Mouse (Mus musculus) embryonic stem cell, embryonic (primary cell): ENCODE measurements around the gene Cfap97d1.

Source experiments
- CTCF ChIA-PET, 4 experiments: fragments of 300-600 bp in 2 of 4; fragments of 350-600 bp in 2 of 4; sonication (Branson Sonifier 250); formaldehyde crosslinking; loops; one replicate each; lab custom pipeline; 2022; ENCODE audit warnings: inconsistent platforms in 2 of 4; lab: Charles Lee
- POLR2A ChIA-PET, 4 experiments: fragments of 300-600 bp in 2 of 4; fragments of 350-600 bp in 2 of 4; sonication (Branson Sonifier 250); formaldehyde crosslinking; loops; one replicate each; lab custom pipeline; 2022; ENCODE audit warnings: antibody characterized with exemption in 4 of 4, inconsistent platforms in 1 of 4; lab: Charles Lee

Gene Cfap97d1

GRCm38 (mm10) chr11:101984054-101985025, at the start of gene Cfap97d1:
Cfap97d1 (plus strand) TSS chr11:101984279.
- ChIA-PET POLR2A (interaction anchor here (0.5 to 4.0 kb wide), 66 partner anchors 8 to 640 kb away, joined by 3 to 37 read pairs (median 4); partner anchors contain the start of genes BC030867 (in 2 of the 4), Etv4 (in 2 of the 4), Cd300lg (in 1 of the 4) and G6pc3 (in 1 of the 4)), CTCF (interaction anchor here (0.5 to 6.5 kb wide), 40 partner anchors 9 to 682 kb away, joined by 3 to 84 read pairs (median 4); partner anchors contain the start of genes Cd300lg (in 2 of the 4), BC030867 (in 1 of the 4), Becn1 (in 1 of the 4) and Tmub2 (in 1 of the 4))

GRCm38 (mm10) chr11:101935743-101936142, 48.3 kb upstream of the Cfap97d1 start:
- POLR2A ChIA-PET: no interaction called here
- CTCF ChIA-PET: interaction anchor here in 3 of 4 experiments (1.0 to 2.8 kb wide), 4 partner anchors 8 to 152 kb away, joined by 3 to 14 read pairs (median 4); no protein-coding TSS in a partner anchor

DNA sequence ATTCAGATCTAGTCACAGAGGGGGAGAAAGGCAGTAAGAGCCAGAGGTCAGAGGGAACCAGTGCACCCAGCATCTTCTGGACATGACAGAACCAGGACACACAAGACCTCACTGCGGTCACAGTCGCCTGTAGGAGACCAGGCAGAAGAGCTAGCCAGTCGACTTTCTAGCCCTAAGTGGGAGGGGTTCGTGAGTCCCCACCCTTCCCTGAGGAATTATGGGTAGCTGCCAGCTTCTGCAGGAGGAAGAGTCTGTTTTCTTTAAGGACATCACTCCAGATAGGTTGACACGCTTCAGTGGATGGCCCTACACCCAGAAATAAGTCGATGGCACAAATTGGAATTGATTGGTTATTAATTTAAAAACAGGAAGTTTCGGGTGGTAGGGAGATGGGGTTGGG, 47.7 kb upstream of the Cfap97d1 start:
- ChIA-PET POLR2A (interaction anchor here in 3 of 4 experiments (0.6 to 2.3 kb wide), 7 partner anchors 8 to 317 kb away, joined by 3 to 10 read pairs (median 4); no protein-coding TSS in a partner anchor), CTCF (interaction anchor here (0.6 to 2.8 kb wide), 15 partner anchors 8 to 231 kb away, joined by 3 to 21 read pairs (median 6); no protein-coding TSS in a partner anchor)

DNA sequence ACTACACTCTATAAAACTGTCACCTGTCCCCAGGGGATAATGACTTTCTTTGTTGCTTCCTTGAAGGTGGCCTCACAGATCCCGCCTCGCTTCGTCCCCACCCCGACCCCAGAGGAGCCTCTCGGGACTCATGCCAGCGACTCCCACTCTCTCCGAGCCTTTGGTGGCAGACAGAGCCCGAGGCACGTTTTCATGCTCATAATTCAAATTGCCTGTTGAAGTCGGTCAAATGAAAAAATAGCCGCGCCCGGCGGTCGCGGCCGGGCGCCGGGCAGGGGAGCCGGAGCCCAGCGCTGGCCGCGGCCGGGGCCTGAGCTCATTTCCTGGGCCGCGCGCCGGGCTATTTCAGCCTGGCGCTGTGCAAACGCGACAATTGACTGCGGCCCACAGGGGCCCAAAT, 47.0 kb upstream of the Cfap97d1 start:
- ChIA-PET POLR2A (interaction anchor here in 3 of 4 experiments (0.6 to 2.3 kb wide), 10 partner anchors 9 to 330 kb away, joined by 3 to 10 read pairs (median 4); no protein-coding TSS in a partner anchor), CTCF (interaction anchor here (0.6 to 2.8 kb wide), 19 partner anchors 9 to 542 kb away, joined by 3 to 21 read pairs (median 5); no protein-coding TSS in a partner anchor)

GRCm38 (mm10) chr11:101943055-101943454, 41.0 kb upstream of the Cfap97d1 start:
- ChIA-PET POLR2A (interaction anchor here in 2 of 4 experiments (0.6 kb wide), 2 partner anchors 108 to 244 kb away, joined by 3 to 5 read pairs; no protein-coding TSS in a partner anchor), CTCF (interaction anchor here (0.6 to 1.8 kb wide), 12 partner anchors 8 to 296 kb away, joined by 3 to 7 read pairs (median 4); no protein-coding TSS in a partner anchor)

DNA sequence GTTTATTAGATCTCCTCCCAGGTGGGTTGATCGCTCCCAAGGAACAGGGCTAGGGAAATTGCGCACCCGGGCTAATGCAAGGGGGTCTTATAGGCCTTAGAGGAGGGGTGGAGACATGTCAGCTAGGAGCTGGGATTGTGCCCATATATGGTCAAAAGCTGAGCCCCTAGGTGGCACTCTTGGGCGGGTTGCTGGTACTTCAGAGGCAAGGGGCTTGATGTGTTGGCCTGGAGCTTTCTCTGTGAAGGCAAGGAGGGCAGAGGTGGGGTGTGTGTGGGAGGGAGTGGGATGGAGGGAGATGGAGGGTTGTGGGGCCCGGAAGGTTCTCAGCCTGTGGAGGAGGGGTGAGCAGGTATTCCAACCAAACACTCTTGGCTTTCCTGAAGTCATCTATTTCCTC, 37.6 kb upstream of the Cfap97d1 start:
- CTCF ChIA-PET: interaction anchor here (0.6 to 1.7 kb wide), 8 partner anchors 10 to 28 kb away, joined by 3 to 7 read pairs (median 3); no protein-coding TSS in a partner anchor
- POLR2A ChIA-PET: interaction anchor here in 3 of 4 experiments (0.9 to 1.3 kb wide), 3 partner anchors 10 to 288 kb away, joined by 3 read pairs; no protein-coding TSS in a partner anchor

- CTCF ChIA-PET: interaction anchor here in 3 of 4 experiments (0.5 to 1.3 kb wide), 4 partner anchors 14 to 22 kb away, joined by 3 read pairs; no protein-coding TSS in a partner anchor
These were observed 34.1 kb upstream of the Cfap97d1 start for GRCm38 (mm10) chr11:101950021-101950420.

DNA sequence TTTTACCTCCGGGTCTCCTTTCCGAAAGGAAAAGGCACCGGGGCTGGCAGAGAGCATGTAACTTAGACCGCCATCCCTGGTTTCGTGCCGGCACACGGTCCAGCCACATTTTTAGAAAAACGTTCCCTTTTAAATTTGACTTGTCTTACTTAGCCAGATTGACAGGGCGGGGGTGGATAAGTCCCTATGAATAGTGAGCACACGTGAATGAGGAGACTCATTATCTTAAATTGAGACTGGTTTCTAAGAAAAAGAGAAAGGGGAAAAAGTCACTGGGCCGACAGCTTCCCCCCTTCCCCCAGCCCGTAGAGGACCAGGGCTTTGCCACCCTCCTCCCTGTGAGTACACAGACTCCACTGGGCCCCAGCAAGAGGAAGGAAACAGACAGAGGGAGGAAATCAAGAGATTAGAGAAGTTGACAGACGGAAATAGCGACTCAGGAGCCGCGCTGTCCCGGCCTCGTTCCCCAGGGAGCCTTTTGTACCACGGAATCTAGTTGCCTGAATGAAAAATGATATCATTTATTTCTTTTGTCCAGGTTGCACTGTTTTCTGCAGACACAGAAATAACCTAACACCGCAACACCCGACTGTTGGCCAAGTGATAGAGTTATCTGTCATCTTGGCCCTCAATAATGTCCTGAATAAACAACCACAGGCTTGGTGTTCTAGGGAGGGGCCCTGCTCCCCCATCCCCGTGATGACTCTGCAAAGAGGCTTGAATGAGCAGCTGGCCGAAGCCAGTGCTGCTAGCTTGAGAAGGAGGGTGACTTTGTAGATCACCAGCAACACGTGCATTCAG, 31.3 kb upstream of the Cfap97d1 start:
- CTCF ChIA-PET: interaction anchor here in 2 of 4 experiments (0.7 to 1.4 kb wide), 5 partner anchors 10 to 372 kb away, joined by 3 to 7 read pairs (median 4); no protein-coding TSS in a partner anchor

More at GRCm38 (mm10) chr11:101950021-101950420, 34.1 kb upstream of the Cfap97d1 start:
- POLR2A ChIA-PET: interaction anchor here in 2 of 4 experiments (1.1 to 1.2 kb wide), 3 partner anchors 14 to 35 kb away, joined by 3 to 5 read pairs (median 4); no protein-coding TSS in a partner anchor

DNA sequence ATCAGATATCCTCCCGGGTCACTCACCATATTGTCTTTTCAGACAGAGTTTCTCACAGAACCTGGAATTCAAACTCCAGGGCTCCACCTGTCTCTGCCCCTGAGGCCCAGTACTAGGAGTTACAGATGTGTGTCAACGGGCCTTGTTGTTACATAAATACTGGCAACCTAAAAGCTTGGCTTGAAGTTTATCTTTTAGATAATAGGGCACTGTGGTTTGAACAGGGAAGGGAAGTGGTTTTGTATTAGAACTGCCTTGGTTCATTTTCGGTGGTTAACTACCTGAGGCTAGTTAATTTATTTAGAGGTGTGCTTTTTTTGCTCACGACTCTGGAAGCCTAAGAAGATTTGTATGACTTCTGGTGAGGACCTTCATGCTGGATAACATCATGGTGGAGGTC, 30.6 kb upstream of the Cfap97d1 start:
- POLR2A ChIA-PET: no interaction called here
- CTCF ChIA-PET: interaction anchor here in 2 of 4 experiments (0.8 to 1.4 kb wide), 3 partner anchors 10 to 87 kb away, joined by 3 to 7 read pairs (median 4); no protein-coding TSS in a partner anchor

More for the DNA sequence above, 31.3 kb upstream of the Cfap97d1 start:
- POLR2A ChIA-PET: interaction anchor here in 1 of 4 experiments (1.1 kb wide), 1 partner anchor 31 kb away, joined by 5 read pairs; the partner anchor contains the start of gene Cfap97d1

- CTCF ChIA-PET: interaction anchor here in 2 of 4 experiments (0.7 to 1.3 kb wide), 2 partner anchors 11 to 18 kb away, joined by 3 read pairs; no protein-coding TSS in a partner anchor
- POLR2A ChIA-PET: interaction anchor here in 1 of 4 experiments (1.4 kb wide), 1 partner anchor 30 kb away, joined by 4 read pairs; no protein-coding TSS in a partner anchor
These were observed 26.6 kb upstream of the Cfap97d1 start for GRCm38 (mm10) chr11:101957476-101957875.

GRCm38 (mm10) chr11:101963043-101963442, 21.0 kb upstream of the Cfap97d1 start:
- CTCF ChIA-PET: interaction anchor here (0.6 to 7.7 kb wide), 14 partner anchors 12 to 151 kb away, joined by 3 to 77 read pairs (median 4); no protein-coding TSS in a partner anchor
- POLR2A ChIA-PET: interaction anchor here in 3 of 4 experiments (0.5 to 3.6 kb wide), 14 partner anchors 12 to 305 kb away, joined by 3 to 20 read pairs (median 4); partner anchors contain the start of gene Etv4 (in 1 of the 3)

GRCm38 (mm10) chr11:101963473-101964291, 20.4 kb upstream of the Cfap97d1 start:
- POLR2A ChIA-PET: interaction anchor here in 3 of 4 experiments (0.5 to 3.6 kb wide), 27 partner anchors 11 to 1081 kb away, joined by 3 to 20 read pairs (median 4); partner anchors contain the start of genes Cfap97d1 (in 2 of the 3), Dhx8 (in 1 of the 3) and Etv4 (in 1 of the 3)
- CTCF ChIA-PET: interaction anchor here (0.5 to 7.7 kb wide), 23 partner anchors 11 to 171 kb away, joined by 3 to 77 read pairs (median 4); partner anchors contain the start of gene Cfap97d1 (in 1 of the 4)

DNA sequence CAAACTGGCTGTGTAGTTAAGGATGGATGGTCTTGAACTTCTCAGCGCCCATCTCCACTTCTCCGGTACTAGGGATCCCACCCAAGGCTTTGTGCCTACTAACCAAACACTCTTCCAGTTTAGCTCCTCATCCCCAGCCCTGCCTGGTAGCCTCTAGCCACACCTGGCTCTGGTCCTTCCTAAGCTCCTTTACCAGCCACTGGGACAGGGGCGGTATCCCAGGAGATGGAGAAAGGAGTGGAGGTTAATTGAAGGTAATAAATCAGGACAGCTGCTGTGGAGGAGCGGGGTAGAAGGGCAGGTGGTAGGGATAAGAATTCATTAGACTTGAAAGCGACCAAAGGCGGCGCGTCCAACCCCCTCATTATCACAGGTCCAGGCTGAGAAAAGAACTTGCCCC, 19.4 kb upstream of the Cfap97d1 start:
- POLR2A ChIA-PET: interaction anchor here in 3 of 4 experiments (0.5 to 3.6 kb wide), 20 partner anchors 10 to 1082 kb away, joined by 3 to 20 read pairs (median 5); partner anchors contain the start of genes Cfap97d1 (in 2 of the 3) and Dhx8 (in 1 of the 3)
- CTCF ChIA-PET: interaction anchor here (0.5 to 7.7 kb wide), 20 partner anchors 10 to 1797 kb away, joined by 3 to 77 read pairs (median 4); partner anchors contain the start of gene Cfap97d1 (in 1 of the 4)

DNA sequence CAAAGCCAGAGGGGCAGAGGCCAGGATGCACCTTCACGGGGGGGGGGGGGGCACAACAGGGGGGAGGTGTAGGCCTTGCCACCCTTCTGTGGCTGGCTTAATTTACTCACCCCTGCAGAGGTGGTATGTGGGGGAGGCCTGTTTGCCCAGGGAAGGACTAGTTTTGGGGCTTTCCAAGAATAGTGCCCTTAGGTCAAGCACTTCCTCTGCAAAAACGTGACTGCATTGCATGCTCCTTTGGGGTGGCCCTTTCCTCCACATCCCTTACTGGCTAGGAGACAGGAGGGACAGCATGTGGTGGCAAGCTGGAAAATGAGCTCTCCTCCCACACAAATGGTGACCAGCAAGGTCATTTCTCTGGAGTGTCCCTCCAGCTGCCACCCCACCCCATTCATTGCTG, 18.5 kb upstream of the Cfap97d1 start:
- ChIA-PET CTCF (interaction anchor here in 3 of 4 experiments (0.6 to 7.7 kb wide), 17 partner anchors 9 to 908 kb away, joined by 3 to 77 read pairs (median 5); no protein-coding TSS in a partner anchor), POLR2A (interaction anchor here in 3 of 4 experiments (1.0 to 3.6 kb wide), 6 partner anchors 9 to 193 kb away, joined by 3 to 20 read pairs (median 8); partner anchors contain the start of gene Cfap97d1 (in 1 of the 3))
